Mouse (Mus musculus): ENCODE data around the gene Trim38. TPM values are rescaled to one million over a fixed set of nuclear protein-coding genes. Genes with fewer than 3 reads are reported as not detected.

Trim38 gene
- polyA plus RNA-seq (2012; rRNA removed) = not detected in 2 replicates

DNA sequence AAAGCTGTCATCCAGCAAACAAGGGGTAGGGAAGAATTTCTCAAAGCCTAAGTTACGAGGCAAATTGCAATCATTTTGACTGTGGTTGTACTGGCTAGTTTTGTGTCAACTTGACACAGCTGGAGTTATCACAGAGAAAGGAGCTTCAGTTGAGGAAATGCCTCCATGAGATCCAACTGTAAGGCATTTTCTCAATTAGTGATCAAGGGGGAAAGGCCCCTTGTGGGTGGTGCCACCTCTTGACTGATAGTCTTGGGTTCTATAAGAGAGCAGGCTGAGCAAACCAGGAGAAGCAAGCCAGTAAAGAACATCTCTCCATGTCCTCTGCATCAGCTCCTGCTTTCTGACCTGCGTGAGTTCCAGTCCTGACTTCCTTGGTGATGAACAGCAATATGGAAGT lies at the start of gene Trim38:
Gene Trim38 (plus strand): TSS at position 301 of the 400 bp plus-strand sequence.

DNA sequence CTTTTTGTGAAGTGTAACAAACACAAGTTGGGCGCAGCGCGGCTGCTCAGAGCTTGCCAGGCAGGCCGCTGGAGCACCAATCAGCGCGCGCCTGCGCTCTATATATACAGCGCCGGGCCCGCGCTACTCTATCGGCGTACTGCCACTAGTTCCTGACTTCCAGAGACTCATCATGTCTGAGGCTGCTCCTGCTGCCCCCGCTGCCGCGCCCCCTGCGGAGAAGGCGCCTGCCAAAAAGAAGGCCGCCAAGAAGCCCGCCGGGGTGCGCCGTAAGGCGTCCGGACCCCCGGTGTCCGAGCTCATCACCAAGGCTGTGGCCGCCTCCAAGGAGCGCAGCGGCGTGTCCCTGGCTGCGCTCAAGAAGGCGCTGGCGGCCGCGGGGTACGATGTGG lies 31.0 kb upstream of the Trim38 start, which contains the start of gene Hist1h1c:
Gene Hist1h1c (plus strand): TSS at position 132 of the 392 bp plus-strand sequence.

DNA sequence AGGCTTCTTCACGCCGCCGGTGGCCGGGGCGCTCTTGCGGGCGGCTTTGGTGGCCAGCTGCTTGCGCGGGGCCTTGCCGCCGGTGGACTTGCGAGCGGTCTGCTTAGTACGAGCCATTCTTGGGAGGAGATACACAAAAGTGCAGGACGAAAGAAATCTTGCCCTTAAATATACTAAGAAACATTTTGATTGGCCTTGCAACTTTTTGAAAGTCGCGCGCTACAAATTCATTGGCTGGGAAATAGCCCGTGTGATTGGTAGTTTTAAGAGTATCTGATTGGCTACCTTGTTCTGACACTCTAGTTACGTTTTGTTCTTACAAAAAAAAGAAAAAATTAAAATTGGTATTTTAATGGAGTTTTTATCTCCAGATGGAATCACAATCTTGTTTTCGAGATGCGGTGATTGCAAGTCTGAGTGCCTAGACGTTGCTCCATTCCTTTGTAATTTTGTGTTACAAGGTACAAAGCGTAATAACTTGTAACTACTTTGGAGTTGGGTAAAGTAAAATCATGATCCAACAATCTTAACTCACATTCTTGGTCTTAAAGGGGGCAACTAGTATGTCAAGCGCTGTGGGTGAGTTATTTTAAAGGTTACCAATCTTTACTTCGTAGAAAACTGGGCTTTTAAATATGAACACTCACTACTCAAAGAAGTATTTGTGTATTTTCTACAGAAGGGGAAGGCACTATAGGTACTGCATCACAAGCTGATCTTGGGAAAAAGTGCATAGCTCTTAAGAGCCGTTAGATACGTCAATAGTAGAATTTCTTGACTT lies 24.1 kb upstream of the Trim38 start, which contains the start of gene Hist1h3c:
Gene Hist1h3c (minus strand): TSS at position 222 of the 781 bp plus-strand sequence.

DNA sequence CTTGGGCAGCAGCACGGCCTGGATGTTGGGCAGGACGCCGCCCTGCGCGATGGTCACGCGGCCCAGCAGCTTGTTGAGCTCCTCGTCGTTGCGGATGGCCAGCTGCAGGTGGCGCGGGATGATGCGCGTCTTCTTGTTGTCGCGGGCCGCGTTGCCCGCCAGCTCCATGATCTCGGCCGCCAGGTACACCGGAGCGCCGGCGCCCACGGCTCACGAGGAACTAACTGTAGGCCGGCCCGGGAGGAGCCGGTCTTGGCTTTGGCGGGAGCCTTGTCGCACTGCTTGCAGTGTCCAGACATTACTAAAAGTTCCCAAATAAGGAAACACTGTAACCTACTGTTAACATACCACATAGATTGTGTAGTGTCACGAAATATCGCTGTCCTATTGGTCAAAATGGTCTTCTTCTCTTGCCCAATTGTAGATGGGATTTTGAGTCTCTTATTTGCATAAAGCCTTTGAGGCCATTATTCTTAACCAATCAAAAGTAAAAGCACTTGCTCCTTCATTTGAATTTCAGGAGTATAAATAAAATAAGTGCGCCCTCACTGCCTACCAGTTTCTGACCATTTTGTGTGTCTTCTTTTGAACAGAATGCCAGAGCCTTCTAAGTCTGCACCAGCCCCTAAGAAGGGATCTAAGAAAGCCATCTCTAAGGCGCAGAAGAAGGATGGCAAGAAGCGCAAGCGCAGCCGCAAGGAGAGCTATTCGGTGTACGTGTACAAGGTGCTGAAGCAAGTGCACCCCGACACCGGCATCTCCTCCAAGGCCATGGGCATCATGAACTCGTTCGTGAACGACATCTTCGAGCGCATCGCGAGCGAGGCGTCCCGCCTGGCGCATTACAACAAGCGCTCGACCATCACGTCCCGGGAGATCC lies 23.3 kb upstream of the Trim38 start, which contains the start of gene Hist1h2bb:
Gene Hist1h2bb (plus strand): TSS at position 534 of the 880 bp plus-strand sequence.

DNA sequence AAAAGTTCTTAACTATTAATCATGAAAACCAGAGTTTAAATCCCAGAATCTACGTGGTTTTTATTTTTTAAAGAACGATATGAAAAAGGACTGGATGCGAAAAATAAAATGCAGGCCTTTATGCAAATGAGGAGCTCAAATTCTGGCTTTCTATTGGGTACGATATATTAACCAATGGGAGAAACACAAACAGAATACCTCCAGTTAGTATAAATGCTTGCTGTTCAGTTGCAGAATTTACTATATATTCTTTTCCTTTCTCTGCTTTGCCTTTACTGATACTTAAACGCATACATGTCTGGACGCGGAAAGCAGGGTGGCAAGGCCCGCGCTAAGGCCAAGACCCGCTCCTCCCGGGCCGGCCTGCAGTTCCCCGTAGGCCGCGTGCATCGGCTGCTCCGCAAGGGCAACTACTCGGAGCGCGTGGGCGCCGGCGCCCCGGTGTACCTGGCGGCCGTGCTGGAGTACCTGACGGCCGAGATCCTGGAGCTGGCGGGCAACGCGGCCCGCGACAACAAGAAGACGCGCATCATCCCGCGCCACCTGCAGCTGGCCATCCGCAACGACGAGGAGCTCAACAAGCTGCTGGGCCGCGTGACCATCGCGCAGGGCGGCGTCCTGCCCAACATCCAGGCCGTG lies 18.8 kb upstream of the Trim38 start, which contains the start of gene Hist1h2ab:
Gene Hist1h2ab (plus strand): TSS at position 288 of the 639 bp plus-strand sequence.

DNA sequence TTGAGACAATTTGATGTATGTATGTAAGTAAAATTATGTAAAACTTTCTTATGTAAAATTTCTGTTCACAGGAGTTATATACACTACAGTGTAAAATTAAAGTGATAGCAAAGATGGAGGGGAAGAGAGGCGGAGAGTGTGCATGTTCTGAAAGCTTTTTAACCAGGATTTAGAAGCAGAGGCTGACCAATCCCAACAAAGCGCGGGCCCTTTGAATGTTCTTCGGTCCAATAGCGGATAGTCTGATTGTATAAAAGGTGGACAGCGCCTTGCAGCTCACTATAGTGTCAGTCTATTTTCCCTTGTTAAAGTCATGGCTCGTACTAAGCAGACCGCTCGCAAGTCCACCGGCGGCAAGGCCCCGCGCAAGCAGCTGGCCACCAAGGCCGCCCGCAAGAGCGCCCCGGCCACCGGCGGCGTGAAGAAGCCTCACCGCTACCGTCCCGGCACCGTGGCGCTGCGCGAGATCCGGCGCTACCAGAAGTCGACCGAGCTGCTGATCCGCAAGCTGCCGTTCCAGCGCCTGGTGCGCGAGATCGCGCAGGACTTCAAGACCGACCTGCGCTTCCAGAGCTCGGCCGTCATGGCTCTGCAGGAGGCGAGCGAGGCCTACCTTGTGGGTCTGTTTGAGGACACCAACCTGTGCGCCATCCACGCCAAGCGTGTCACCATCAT lies 17.5 kb upstream of the Trim38 start, which contains the start of gene Hist1h3b:
Gene Hist1h3b (plus strand): TSS at position 201 of the 675 bp plus-strand sequence.

DNA sequence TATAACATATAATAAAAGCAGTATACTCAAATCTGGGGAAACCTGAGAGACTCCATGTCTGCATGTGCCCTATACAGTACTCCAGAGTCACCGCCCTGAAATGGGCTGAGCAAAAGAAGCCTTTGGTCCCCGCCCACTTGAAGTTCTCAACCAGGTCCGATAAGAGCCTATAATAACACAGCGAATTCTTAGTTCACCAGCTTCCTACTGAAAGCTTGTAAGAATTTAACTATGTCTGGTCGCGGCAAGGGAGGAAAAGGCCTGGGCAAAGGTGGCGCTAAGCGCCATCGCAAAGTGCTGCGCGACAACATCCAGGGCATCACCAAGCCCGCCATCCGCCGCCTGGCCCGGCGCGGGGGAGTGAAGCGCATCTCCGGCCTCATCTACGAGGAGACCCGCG lies 12.9 kb upstream of the Trim38 start, which contains the start of gene Hist1h4b:
Gene Hist1h4b (plus strand): TSS at position 224 of the 400 bp plus-strand sequence.

DNA sequence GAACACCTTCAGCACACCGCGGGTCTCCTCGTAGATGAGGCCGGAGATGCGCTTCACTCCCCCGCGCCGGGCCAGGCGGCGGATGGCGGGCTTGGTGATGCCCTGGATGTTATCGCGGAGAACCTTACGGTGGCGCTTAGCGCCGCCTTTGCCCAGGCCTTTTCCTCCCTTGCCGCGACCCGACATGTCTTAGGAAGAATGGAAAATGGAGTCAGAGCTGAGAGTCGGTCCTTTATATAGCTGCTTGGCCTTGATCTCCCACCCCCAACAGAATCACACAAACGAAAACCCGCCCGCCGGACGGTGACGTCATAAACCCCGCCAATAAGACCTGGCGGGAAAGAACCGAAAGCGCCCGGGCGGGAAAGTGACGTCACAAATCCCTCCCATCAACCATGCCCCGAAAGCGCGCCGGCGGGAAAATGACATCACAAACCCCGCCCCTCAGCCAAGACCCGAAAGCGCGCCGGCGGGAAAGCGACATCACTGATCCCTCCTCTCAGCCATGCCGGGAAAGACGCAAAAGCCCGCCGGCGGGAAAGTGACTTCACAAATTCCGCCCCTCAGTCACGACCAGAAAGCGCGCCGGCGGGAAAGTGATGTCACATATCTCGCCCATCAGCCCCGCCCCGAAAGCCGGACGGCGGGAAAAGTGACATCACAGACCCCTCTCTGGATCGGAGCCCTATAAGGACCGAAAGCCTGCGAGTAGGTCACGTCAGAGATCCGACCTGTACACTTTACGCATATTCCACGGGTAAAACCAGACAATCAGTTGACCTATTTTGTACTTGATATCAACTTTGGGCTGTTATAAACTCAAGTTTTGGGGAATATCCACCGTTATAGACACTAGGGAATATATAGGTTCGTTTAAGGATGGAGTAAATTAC lies 8.5 kb upstream of the Trim38 start, which contains the start of gene Hist1h4a:
Gene Hist1h4a (minus strand): TSS at position 259 of the 893 bp plus-strand sequence.

DNA sequence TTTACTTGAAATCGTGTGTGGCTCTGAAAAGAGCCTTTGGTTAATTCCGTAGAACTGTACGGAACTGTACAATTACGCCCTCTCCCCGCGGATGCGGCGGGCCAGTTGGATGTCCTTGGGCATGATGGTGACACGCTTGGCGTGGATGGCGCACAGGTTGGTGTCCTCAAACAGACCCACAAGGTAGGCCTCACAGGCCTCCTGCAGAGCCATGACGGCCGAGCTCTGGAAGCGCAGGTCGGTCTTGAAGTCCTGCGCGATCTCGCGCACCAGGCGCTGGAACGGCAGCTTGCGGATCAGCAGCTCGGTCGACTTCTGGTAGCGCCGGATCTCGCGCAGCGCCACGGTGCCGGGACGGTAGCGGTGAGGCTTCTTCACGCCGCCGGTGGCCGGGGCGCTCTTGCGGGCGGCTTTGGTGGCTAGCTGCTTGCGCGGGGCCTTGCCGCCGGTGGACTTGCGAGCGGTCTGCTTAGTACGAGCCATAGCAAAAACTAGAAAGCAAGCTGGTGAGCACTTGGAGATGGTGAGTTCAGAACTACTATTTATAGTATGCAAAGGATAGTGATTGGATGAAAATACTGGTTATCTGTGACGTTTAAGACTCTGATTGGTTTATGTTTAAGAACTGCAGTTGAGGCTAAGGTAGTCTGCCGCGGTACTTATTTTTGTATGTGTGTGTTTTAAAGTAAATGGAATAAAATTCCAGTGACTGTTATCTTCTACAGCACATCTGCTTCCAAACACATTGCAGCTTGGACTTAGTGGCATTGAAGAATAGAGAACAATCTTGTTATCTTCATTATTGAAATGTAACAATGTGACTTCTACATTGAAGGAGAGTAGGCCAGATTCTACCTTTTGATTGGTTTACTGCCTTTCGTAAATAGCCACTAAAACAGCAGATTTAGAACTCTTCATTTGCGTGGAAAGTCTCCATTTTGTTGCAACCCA lies 7.6 kb upstream of the Trim38 start, which contains the start of gene Hist1h3a:
Gene Hist1h3a (minus strand): TSS at position 516 of the 951 bp plus-strand sequence.

DNA sequence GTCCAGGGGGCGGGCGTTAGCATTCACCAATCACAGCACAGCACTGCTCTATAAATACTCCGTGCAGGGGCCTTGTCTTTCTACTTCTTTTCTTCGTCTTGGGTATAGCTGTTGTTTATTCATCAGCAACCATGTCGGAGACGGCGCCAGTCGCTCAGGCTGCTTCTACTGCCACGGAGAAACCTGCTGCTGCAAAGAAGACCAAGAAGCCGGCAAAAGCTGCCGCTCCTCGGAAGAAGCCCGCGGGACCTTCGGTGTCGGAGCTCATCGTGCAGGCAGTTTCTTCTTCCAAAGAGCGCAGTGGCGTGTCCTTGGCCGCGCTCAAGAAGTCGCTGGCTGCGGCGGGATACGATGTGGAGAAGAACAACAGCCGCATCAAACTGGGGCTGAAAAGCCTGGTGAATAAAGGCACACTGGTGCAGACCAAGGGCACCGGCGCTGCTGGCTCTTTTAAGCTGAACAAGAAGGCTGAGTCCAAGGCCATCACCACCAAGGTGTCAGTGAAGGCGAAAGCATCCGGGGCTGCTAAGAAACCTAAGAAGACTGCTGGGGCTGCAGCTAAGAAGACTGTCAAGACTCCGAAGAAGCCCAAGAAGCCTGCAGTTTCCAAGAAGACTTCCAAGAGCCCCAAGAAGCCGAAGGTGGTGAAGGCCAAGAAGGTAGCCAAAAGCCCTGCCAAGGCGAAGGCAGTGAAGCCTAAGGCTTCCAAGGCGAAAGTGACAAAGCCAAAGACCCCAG lies 6.0 kb upstream of the Trim38 start, which contains the start of gene Hist1h1a:
Gene Hist1h1a (plus strand): TSS at position 81 of the 738 bp plus-strand sequence.

DNA sequence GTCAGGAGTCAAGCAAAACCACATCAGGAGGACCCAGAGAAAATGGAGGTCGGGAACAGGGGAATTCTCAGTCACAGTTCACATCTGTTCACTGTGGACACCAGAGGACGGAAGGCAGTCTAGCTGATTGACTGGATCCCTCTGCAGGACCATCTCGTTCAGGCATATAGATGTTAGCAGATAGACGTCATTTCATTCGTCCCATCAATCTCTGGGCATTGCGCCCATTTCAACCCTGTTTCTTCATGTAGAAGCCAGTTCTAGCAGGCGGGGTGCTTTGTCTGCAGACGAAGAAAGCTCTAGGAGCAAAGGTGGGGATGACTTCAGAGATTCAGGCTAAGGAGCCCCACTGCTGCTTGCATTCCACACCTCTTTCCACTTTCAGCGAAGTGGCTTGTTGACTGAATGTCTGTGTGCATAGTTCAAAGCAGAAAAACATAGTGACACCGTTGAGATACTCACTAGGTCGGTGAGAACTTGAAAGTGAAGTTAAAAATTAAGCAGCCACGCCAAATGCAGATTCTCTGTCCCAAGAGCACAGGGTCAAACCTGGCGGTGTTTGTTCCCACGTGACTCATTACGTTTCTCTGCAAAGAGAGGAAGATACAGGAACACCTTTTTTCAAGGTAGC lies 36.8 kb downstream of the Trim38 start, which contains the start of gene Slc17a2:
Gene Slc17a2 (plus strand): TSS at position 572 of the 631 bp plus-strand sequence.

DNA sequence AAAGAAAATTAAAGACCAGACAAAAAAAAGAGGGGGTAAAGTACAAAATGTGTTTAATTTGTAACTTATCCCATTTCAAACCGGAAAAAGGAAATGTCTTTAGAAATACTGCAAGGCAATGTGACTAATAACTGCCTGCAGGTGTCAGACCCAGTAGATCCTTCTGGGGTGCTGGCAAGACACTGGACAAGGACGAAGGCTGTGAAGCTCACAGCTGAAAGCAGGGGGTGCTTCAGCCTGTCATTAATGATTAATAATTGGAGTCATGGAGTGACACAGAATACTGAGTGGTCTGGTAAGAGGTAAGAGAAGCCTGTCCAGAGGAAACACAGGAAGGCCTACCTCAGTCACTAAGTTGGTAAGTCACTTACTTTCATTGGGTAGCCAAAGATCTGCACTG lies 69.6 kb downstream of the Trim38 start, which contains the start of gene Slc17a3:
Gene Slc17a3 (plus strand): TSS at position 127 of the 400 bp plus-strand sequence.

Other genes with a start within 250 kb of the Trim38 start
- 8.9 and 10.2 TPM in 2 replicates for gene Hist1h4h, start 238.9 kb upstream of the Trim38 start, polyA plus RNA-seq (2012; rRNA removed)
- 137 and 207 TPM in 2 replicates for gene Hist1h2af, start 236.0 kb upstream of the Trim38 start, polyA plus RNA-seq (2012; rRNA removed)
- gene Hist1h3g, start 234.5 kb upstream of the Trim38 start, polyA plus RNA-seq (2012; rRNA removed) = 13.8 and 25.0 TPM in 2 replicates
- gene Hist1h2bh, start 226.5 kb upstream of the Trim38 start, polyA plus RNA-seq (2012; rRNA removed) = 2.9 and 3.2 TPM in 2 replicates
- 1.5 and 2.1 TPM in 2 replicates for gene Hist1h3f, start 225.9 kb upstream of the Trim38 start, polyA plus RNA-seq (2012; rRNA removed)
- 5.8 and 7.7 TPM in 2 replicates for gene Hist1h4f, start 218.3 kb upstream of the Trim38 start, polyA plus RNA-seq (2012; rRNA removed)
- 0.32 and 0.52 TPM in 2 replicates for gene Hist1h1d, start 216.7 kb upstream of the Trim38 start, polyA plus RNA-seq (2012; rRNA removed)
- gene Hist1h3e, start 207.5 kb upstream of the Trim38 start, polyA plus RNA-seq (2012; rRNA removed) = 9.6 and 10.2 TPM in 2 replicates
- 5.8 and 7.7 TPM in 2 replicates for gene Hist1h2ae, start 198.7 kb upstream of the Trim38 start, polyA plus RNA-seq (2012; rRNA removed)
- gene Hist1h2bg, start 198.5 kb upstream of the Trim38 start, polyA plus RNA-seq (2012; rRNA removed) = 17.2 and 22.8 TPM in 2 replicates
- gene Hist1h2bf, start 195.7 kb upstream of the Trim38 start, polyA plus RNA-seq (2012; rRNA removed) = 6.0 and 6.2 TPM in 2 replicates
- 3.7 and 4.7 TPM in 2 replicates for gene Hist1h2ad, start 195.5 kb upstream of the Trim38 start, polyA plus RNA-seq (2012; rRNA removed)
- 8.9 and 13.3 TPM in 2 replicates for gene Hist1h3d, start 194.2 kb upstream of the Trim38 start, polyA plus RNA-seq (2012; rRNA removed)
- gene Hist1h4d, start 188.3 kb upstream of the Trim38 start, polyA plus RNA-seq (2012; rRNA removed) = 3.9 and 4.3 TPM in 2 replicates
- gene Hist1h2be, start 148.8 kb upstream of the Trim38 start, polyA plus RNA-seq (2012; rRNA removed) = 1.4 and 2.2 TPM in 2 replicates
- gene Hist1h1e, start 147.4 kb upstream of the Trim38 start, polyA plus RNA-seq (2012; rRNA removed) = 3.3 and 4.1 TPM in 2 replicates
- 0.76 and 1.2 TPM in 2 replicates for gene Hist1h2ac, start 86.0 kb upstream of the Trim38 start, polyA plus RNA-seq (2012; rRNA removed)
- 165 and 208 TPM in 2 replicates for gene Hist1h2bc, start 85.7 kb upstream of the Trim38 start, polyA plus RNA-seq (2012; rRNA removed)
- not detected in 2 replicates for gene Hist1h1t, start 74.1 kb upstream of the Trim38 start, polyA plus RNA-seq (2012; rRNA removed)
- gene Hist1h4c, start 71.5 kb upstream of the Trim38 start, polyA plus RNA-seq (2012; rRNA removed) = 2.3 and 3.2 TPM in 2 replicates
- 10.0 and 10.7 TPM in 2 replicates for gene Hfe, start 59.1 kb upstream of the Trim38 start, polyA plus RNA-seq (2012; rRNA removed)
- 40.4 and 60.9 TPM in 2 replicates for gene Hist1h1c, start 31.1 kb upstream of the Trim38 start, polyA plus RNA-seq (2012; rRNA removed)
- 16.3 and 21.4 TPM in 2 replicates for gene Hist1h3c, start 24.3 kb upstream of the Trim38 start, polyA plus RNA-seq (2012; rRNA removed)
- gene Hist1h2bb, start 23.2 kb upstream of the Trim38 start, polyA plus RNA-seq (2012; rRNA removed) = 5.1 and 8.2 TPM in 2 replicates
- gene Hist1h2ab, start 18.8 kb upstream of the Trim38 start, polyA plus RNA-seq (2012; rRNA removed) = 13.7 and 14.6 TPM in 2 replicates
- gene Hist1h3b, start 17.6 kb upstream of the Trim38 start, polyA plus RNA-seq (2012; rRNA removed) = 14.5 and 19.5 TPM in 2 replicates
- gene Hist1h4b, start 12.9 kb upstream of the Trim38 start, polyA plus RNA-seq (2012; rRNA removed) = 7.3 and 11.1 TPM in 2 replicates
- 2.8 and 3.4 TPM in 2 replicates for gene Hist1h4a, start 8.7 kb upstream of the Trim38 start, polyA plus RNA-seq (2012; rRNA removed)
- gene Hist1h3a, start 7.5 kb upstream of the Trim38 start, polyA plus RNA-seq (2012; rRNA removed) = 11.4 and 14.3 TPM in 2 replicates
- 3.2 and 4.1 TPM in 2 replicates for gene Hist1h1a, start 6.2 kb upstream of the Trim38 start, polyA plus RNA-seq (2012; rRNA removed)
- gene Slc17a2, start 37.1 kb downstream of the Trim38 start, polyA plus RNA-seq (2012; rRNA removed) = 17.4 and 22.1 TPM in 2 replicates
- 12.0 and 12.9 TPM in 2 replicates for gene Slc17a3, start 69.5 kb downstream of the Trim38 start, polyA plus RNA-seq (2012; rRNA removed)
- gene Slc17a1, start 97.8 kb downstream of the Trim38 start, polyA plus RNA-seq (2012; rRNA removed) = 0.71 and 0.93 TPM in 2 replicates
- 0.36 and 0.66 TPM in 2 replicates for gene Slc17a4, start 145.1 kb downstream of the Trim38 start, polyA plus RNA-seq (2012; rRNA removed)
- not detected in 2 replicates for gene Hist1h2ba, start 164.2 kb downstream of the Trim38 start, polyA plus RNA-seq (2012; rRNA removed)
- gene Hist1h2aa, start 164.5 kb downstream of the Trim38 start, polyA plus RNA-seq (2012; rRNA removed) = not detected in 2 replicates
- gene Scgn, start 221.3 kb downstream of the Trim38 start, polyA plus RNA-seq (2012; rRNA removed) = not detected in 2 replicates

Measured in liver, embryonic 18 days (tissue).